Mouse (Mus musculus) myocyte (in vitro differentiated cells): ENCODE data around the gene Dglucy. TPM values are rescaled to one million over a fixed set of nuclear protein-coding genes. Genes with fewer than 3 reads are reported as not detected.

Experiments used
- H3K27me3 ChIP-seq: one replicate; pipeline ENCODE4 v1.6.1; 2011; ENCODE audit not compliant: control insufficient read depth, insufficient read depth, insufficient read length
- H3K36me3 ChIP-seq: one replicate; pipeline ENCODE4 v1.6.1; 2011; ENCODE audit not compliant: control insufficient read depth, insufficient read depth
- H3K4me2 ChIP-seq: one replicate; pipeline ENCODE4 v1.6.1; 2011; ENCODE audit warnings: low read depth, control low read depth
- H3K4me3 ChIP-seq: one replicate; pipeline ENCODE4 v1.5.1; 2011; ENCODE audit warnings: mild to moderate bottlenecking, control low read depth, moderate library complexity
- H3K79me2 ChIP-seq: one replicate; pipeline ENCODE4 v1.6.1; 2011; ENCODE audit not compliant: control insufficient read depth, insufficient read depth
- H3ac ChIP-seq: one replicate; pipeline ENCODE4 v1.6.1; 2011; ENCODE audit not compliant: control insufficient read depth, insufficient read length
- CEBPB ChIP-seq: IDR thresholded peaks from 2 replicates; pipeline ENCODE4 v1.6.1; 2011; ENCODE audit warnings: mild to moderate bottlenecking, moderate library complexity; ENCODE audit not compliant: poor library complexity, insufficient read depth, severe bottlenecking
- E2F4 ChIP-seq: IDR thresholded peaks from one replicate; pipeline ENCODE4 v1.6.1; 2011; ENCODE audit warnings: mild to moderate bottlenecking, control low read depth, moderate library complexity; ENCODE audit not compliant: insufficient read depth
- MAX ChIP-seq: IDR thresholded peaks from one replicate; pipeline ENCODE4 v1.6.1; 2011; ENCODE audit warnings: low read depth, mild to moderate bottlenecking, control low read depth
- MYOD1 ChIP-seq, 3 experiments: IDR thresholded peaks; one replicate each; pipeline ENCODE4 v1.6.1; 2011; ENCODE audit warnings: control low read depth in 2 of 3, low read depth in 2 of 3, mild to moderate bottlenecking in 2 of 3, moderate library complexity in 1 of 3; ENCODE audit not compliant: insufficient read length in 2 of 3, control insufficient read depth in 1 of 3
- MYOG ChIP-seq, 3 experiments: IDR thresholded peaks; one replicate each; pipeline ENCODE4 v1.6.1; 2011; ENCODE audit warnings: control low read depth in 2 of 3, low read depth in 2 of 3, mild to moderate bottlenecking in 2 of 3; ENCODE audit not compliant: insufficient read length in 2 of 3, control insufficient read depth in 1 of 3, insufficient read depth in 1 of 3
- POLR2A ChIP-seq: IDR thresholded peaks from one replicate; pipeline ENCODE4 v1.6.1; 2011; ENCODE audit warnings: low read depth, mild to moderate bottlenecking, control low read depth, moderate library complexity; ENCODE audit not compliant: insufficient read length
- POLR2AphosphoS2 ChIP-seq: IDR thresholded peaks from one replicate; pipeline ENCODE4 v1.6.1; 2011; ENCODE audit warnings: low read depth, control low read depth; ENCODE audit not compliant: insufficient read length
- REST ChIP-seq: IDR thresholded peaks from one replicate; pipeline ENCODE4 v1.6.1; 2011; ENCODE audit warnings: mild to moderate bottlenecking, control low read depth, moderate library complexity; ENCODE audit not compliant: insufficient read depth, insufficient read length
- SRF ChIP-seq: IDR thresholded peaks from one replicate; pipeline ENCODE4 v1.6.1; 2011; ENCODE audit warnings: low read depth; ENCODE audit not compliant: control insufficient read depth, insufficient read length
- TCF12 ChIP-seq: IDR thresholded peaks from one replicate; pipeline ENCODE4 v1.6.1; 2011; ENCODE audit warnings: mild to moderate bottlenecking, control low read depth; ENCODE audit not compliant: poor library complexity, insufficient read depth, severe bottlenecking
- TCF3 ChIP-seq: IDR thresholded peaks from one replicate; pipeline ENCODE4 v1.6.1; 2011; ENCODE audit warnings: low read depth, control low read depth; ENCODE audit not compliant: insufficient read length
- USF1 ChIP-seq: IDR thresholded peaks from one replicate; pipeline ENCODE4 v1.6.1; 2011; ENCODE audit warnings: low read depth, mild to moderate bottlenecking, control low read depth, moderate library complexity
- polyA plus RNA-seq: library from polyadenylated mRNA; unstranded; fragments of >200 nt; fragmentation: generic; extraction: Trizol; gene quantifications from one replicate; pipeline ENCODE4 v1.2.1, GENCODE M21; 2012; ENCODE audit warnings: missing spikeins

Dglucy gene
- polyA plus RNA-seq, 1 experiment, result 24.4 TPM

GRCm38 (mm10) chr12:100762663-100763425 is 16.0 kb upstream of the Dglucy start:
- Histone ChIP-seq H3K27me3 (no peaks in the 10 kb centered on the region), H3K36me3 (no peaks in the 10 kb centered on the region), H3K4me3 (no peak overlapping the region), H3K4me2 (no peak overlapping the region), H3ac (no peak overlapping the region), H3K79me2 (no peaks in the 10 kb centered on the region)
- TF ChIP-seq SRF (no peak), POLR2AphosphoS2 (no peak)

- TF ChIP-seq REST, result no peak
- no peak overlapping the region for H3K4me3 ChIP-seq
- no peaks in the 10 kb centered on the region for H3K27me3 ChIP-seq
- no peak overlapping the region for H3ac ChIP-seq
- H3K79me2 ChIP-seq, result no peaks in the 10 kb centered on the region
- H3K36me3 ChIP-seq, result no peaks in the 10 kb centered on the region
- no peak overlapping the region for H3K4me2 ChIP-seq
Observed at GRCm38 (mm10) chr12:100764329-100765018, 14.4 kb upstream of the Dglucy start.

GRCm38 (mm10) chr12:100769871-100770270 is 9.0 kb upstream of the Dglucy start:
- TF ChIP-seq MAX, result no peak
- no peak for TF ChIP-seq TCF12
- TF ChIP-seq REST, result no peak
- no peak for TF ChIP-seq POLR2A
- TF ChIP-seq TCF3, result no peak
- no peak for TF ChIP-seq POLR2AphosphoS2
- TF ChIP-seq CEBPB, result no peak
- TF ChIP-seq USF1, result no peak
- TF ChIP-seq MYOG (IDR thresholded peaks at IDR 0.05; ENCODE audit: control insufficient read depth in 1 of 3, insufficient read depth in 1 of 3, insufficient read length in 2 of 3, low read depth in 2 of 3), result no peak
- no peak for TF ChIP-seq MYOD1 (IDR thresholded peaks at IDR 0.05; ENCODE audit: control insufficient read depth in 1 of 3, insufficient read length in 2 of 3, low read depth in 2 of 3)
- no peak for TF ChIP-seq E2F4
- TF ChIP-seq SRF, result no peak
- Histone ChIP-seq H3K79me2 (no peaks in the 10 kb centered on the region), H3K4me3 (no peak overlapping the region), H3K36me3 (no peaks in the 10 kb centered on the region), H3ac (no peak overlapping the region), H3K27me3 (no peaks in the 10 kb centered on the region), H3K4me2 (no peak overlapping the region)

GRCm38 (mm10) chr12:100770765-100771164 is 8.1 kb upstream of the Dglucy start:
- Histone ChIP-seq H3K4me3 (no peak overlapping the region), H3K79me2 (no peaks in the 10 kb centered on the region), H3ac (no peak overlapping the region), H3K36me3 (no peaks in the 10 kb centered on the region), H3K4me2 (no peak overlapping the region), H3K27me3 (no peaks in the 10 kb centered on the region)
- no peak for TF ChIP-seq TCF12
- no peak for TF ChIP-seq MYOG (IDR thresholded peaks at IDR 0.05; ENCODE audit: control insufficient read depth in 1 of 3, insufficient read depth in 1 of 3, insufficient read length in 2 of 3, low read depth in 2 of 3)
- no peak for TF ChIP-seq USF1
- TF ChIP-seq POLR2A, result no peak
- TF ChIP-seq REST, result no peak
- no peak for TF ChIP-seq SRF
- no peak for TF ChIP-seq POLR2AphosphoS2
- no peak for TF ChIP-seq CEBPB
- TF ChIP-seq MAX, result no peak
- no peak for TF ChIP-seq TCF3
- no peak for TF ChIP-seq E2F4
- no peak for TF ChIP-seq MYOD1 (IDR thresholded peaks at IDR 0.05; ENCODE audit: control insufficient read depth in 1 of 3, insufficient read length in 2 of 3, low read depth in 2 of 3)

- no peak overlapping the region for H3ac ChIP-seq
- H3K4me2 ChIP-seq, result peak overlapping the region; percentile 40
- no peaks in the 10 kb centered on the region for H3K36me3 ChIP-seq
- no peaks in the 10 kb centered on the region for H3K27me3 ChIP-seq
- H3K4me3 ChIP-seq, result no peak overlapping the region
- no peaks in the 10 kb centered on the region for H3K79me2 ChIP-seq
- TF ChIP-seq MYOD1 (IDR thresholded peaks at IDR 0.05; ENCODE audit: control insufficient read depth in 1 of 3, insufficient read length in 2 of 3, low read depth in 2 of 3) (no peak), POLR2AphosphoS2 (no peak), POLR2A (no peak), CEBPB (no peak), MYOG (IDR thresholded peaks at IDR 0.05; ENCODE audit: control insufficient read depth in 1 of 3, insufficient read depth in 1 of 3, insufficient read length in 2 of 3, low read depth in 2 of 3) (no peak), E2F4 (no peak), MAX (no peak), SRF (no peak), TCF3 (no peak), REST (no peak), USF1 (no peak), TCF12 (no peak)
Observed at GRCm38 (mm10) chr12:100772230-100772984, 6.5 kb upstream of the Dglucy start.
